Mouse (Mus musculus): Measurements from ENCODE around the gene Ndufaf1. TPM values are rescaled to one million over a fixed set of nuclear protein-coding genes. Genes with fewer than 3 reads are reported as not detected.

The Ndufaf1 gene
- 44.6 and 52.0 TPM in 2 replicates for polyA plus RNA-seq (2015; fragmentation: Nextera tagmentation; extraction: Ambion mirVana)

DNA sequence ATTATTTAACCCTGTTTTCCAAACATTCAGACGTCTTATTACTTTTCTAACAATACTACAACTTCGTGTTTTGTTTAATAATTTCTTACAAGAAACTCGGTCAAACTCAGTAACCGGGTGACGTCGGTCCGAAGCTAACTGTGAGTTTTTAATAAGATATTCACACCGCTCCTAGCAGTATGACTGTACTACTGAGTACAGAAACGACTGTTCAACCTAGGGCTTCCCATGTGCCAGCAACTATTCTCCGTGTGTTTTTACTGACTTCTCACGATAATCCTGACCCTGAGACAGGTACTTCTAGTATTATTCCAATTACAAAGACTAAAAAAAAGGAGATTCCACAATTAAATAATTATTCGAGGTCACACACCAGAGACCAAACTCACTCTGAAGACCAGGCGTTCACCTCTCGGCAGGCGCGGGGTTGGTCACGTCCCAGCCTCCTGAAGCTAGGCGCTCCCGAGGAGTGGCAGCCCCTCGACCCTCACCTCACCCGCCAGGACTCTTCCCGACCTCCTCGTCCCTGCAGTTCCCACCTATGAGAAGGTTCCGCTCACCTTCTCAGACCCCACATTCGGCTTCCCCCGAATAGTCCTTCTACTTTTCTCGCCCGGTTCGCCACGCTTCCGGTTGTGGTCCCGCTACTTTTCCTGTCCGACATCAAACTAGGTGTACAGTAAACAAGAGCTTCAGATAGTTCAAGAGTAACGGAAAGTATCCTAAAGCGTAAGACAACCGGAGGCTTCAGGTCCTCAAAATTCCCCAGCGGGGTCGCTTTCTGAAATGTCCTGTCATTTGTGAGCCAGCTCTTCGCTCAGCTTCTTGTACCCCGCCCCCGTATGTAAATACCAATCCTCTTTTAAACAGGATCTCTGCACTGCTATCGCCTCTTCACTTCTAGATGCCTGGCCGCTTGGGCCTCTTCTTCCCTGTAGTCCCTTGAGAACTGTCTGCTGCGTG lies at the start of gene Ndufaf1:
Gene Ndufaf1 (minus strand): TSS at position 608 of the 963 bp plus-strand sequence.
- Histone ChIP-seq H3K4me1 (replicated peaks) (peaks cover 15% of the 10 kb centered on the region), H3K9ac (peak within 1 kb of the TSS; percentile 90), H3K9me3 (replicated peaks) (no peaks in the 10 kb centered on the region), H3K36me3 (peaks cover 25% of the 10 kb centered on the region), H3K27ac (peak within 1 kb of the TSS; percentile 69), H3K4me2 (peak within 1 kb of the TSS; percentile 73), H3K4me3 (replicated peaks) (peak within 1 kb of the TSS; percentile 79), H3K27me3 (no peaks in the 10 kb centered on the region)
- DNase-seq (peak; percentile 70), ATAC-seq (ENCODE audit: low read depth) (peak; percentile 87)
- 1% methylated on average over 44 of the region's 44 CpGs for WGBS (ENCODE audit: insufficient replicate concordance)

DNA sequence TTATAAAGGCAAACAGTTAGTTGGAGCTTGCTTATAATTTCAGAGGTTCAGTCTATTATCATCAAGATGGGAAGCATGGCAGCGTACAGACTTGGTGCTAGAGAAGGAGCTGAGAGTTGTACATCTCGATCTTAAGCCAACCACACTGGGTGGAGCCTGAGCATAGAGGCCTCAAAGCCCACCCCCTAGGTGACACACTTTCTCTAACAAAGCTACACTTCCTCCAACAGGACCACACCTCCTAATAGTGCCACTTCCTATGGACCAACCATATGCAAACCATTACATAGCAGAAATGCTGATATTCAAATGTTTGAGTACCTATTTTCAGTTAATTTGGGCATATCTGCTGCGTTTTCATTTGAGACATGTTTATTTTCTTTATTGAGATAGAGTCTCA lies 47.4 kb upstream of the Ndufaf1 start:
- DNase-seq (no peak), ATAC-seq (ENCODE audit: low read depth) (no peak)
- H3K27ac ChIP-seq = no peak overlapping the region
- H3K9me3 ChIP-seq (replicated peaks) = no peaks in the 10 kb centered on the region
- no peak overlapping the region for H3K4me3 ChIP-seq (replicated peaks)
- no peak overlapping the region for H3K9ac ChIP-seq
- WGBS (ENCODE audit: insufficient replicate concordance) = 70% methylated on average over 3 of the region's 3 CpGs
- H3K4me2 ChIP-seq = no peak overlapping the region
- peaks cover 67% of the 10 kb centered on the region for H3K36me3 ChIP-seq
- H3K27me3 ChIP-seq = no peaks in the 10 kb centered on the region
- peaks cover 7% of the 10 kb centered on the region for H3K4me1 ChIP-seq (replicated peaks)

DNA sequence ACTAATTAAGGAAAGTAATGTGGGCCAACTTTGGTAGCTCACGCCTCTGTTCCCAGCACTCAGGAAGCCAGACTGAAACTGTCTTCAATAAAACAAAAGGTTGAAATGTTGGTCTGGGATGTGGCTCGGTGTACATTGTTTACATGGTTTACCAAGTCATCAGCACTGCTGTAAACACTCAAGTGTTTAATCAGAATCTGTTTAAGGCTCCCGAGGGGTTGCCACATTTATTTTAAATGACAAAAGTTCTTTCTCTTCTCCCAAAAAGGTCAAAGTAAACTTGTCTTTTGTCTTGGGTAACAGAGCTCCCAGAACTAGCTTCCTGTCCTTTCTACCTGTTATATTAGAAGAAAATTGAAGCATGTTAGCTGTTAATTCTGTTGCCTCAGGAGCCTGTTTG lies 45.0 kb upstream of the Ndufaf1 start:
- Histone ChIP-seq H3K9ac (no peak overlapping the region), H3K27me3 (no peaks in the 10 kb centered on the region), H3K4me1 (replicated peaks) (no peaks in the 10 kb centered on the region), H3K27ac (no peak overlapping the region), H3K9me3 (replicated peaks) (no peaks in the 10 kb centered on the region), H3K36me3 (peaks cover 58% of the 10 kb centered on the region), H3K4me2 (no peak overlapping the region), H3K4me3 (replicated peaks) (no peak overlapping the region)
- no peak for DNase-seq
- no peak for ATAC-seq (ENCODE audit: low read depth)
- WGBS (ENCODE audit: insufficient replicate concordance) = 72% methylated on average over 3 of the region's 3 CpGs

DNA sequence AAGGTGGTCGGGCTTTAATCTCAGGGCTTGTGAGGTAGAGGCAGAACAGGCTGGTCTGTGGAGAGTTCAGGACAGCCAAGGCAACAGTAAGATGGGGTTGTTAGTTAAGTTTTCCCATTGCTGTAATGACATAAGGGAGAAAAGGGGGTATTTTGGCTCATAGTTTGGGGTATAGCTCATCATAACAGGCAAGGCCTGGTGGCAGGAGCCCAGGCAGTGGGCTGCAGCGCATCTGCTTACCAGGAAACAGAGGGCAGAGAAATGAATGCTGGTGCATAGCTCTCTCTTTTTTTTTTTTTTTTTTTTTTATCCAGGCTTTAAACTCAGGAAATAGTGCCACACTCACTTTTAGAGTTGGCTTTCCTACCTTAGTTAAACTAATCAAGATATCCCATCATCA lies 40.5 kb upstream of the Ndufaf1 start:
- H3K4me2 ChIP-seq = no peak overlapping the region
- no peaks in the 10 kb centered on the region; the same call in 1 of the 2 replicates for H3K4me1 ChIP-seq (replicated peaks)
- no peak overlapping the region for H3K4me3 ChIP-seq (replicated peaks)
- ATAC-seq (ENCODE audit: low read depth) (no peak), DNase-seq (no peak)
- H3K27me3 ChIP-seq = no peaks in the 10 kb centered on the region
- 82% methylated on average over 2 of the region's 2 CpGs for WGBS (ENCODE audit: insufficient replicate concordance)
- no peaks in the 10 kb centered on the region for H3K9me3 ChIP-seq (replicated peaks)
- no peak overlapping the region for H3K9ac ChIP-seq
- peaks cover 29% of the 10 kb centered on the region for H3K36me3 ChIP-seq
- no peak overlapping the region for H3K27ac ChIP-seq

DNA sequence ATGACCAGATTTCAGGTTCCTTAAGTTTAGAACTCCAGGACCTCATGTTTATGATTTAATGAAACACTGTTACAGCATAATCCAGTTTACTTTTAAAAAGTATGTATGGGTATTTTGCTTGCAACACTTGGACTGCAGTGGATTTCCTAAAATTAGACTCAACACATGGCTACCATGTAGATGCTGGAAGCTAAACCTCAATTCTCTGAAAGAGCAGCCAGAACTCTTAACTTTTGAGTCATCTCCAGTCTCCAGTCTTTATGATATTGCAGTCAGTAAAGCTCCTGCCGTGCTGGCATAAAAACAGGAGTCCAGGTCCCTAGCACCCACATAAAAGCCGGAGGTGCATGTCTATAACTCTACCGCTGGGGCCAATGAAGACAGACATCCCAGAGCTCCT lies 37.3 kb upstream of the Ndufaf1 start:
- WGBS (ENCODE audit: insufficient replicate concordance) = 88% methylated on average over 3 of the region's 3 CpGs
- ATAC-seq (ENCODE audit: low read depth) (no peak), DNase-seq (no peak)
- Histone ChIP-seq H3K27me3 (no peaks in the 10 kb centered on the region), H3K4me1 (replicated peaks) (no peaks in the 10 kb centered on the region; the same call in 1 of the 2 replicates), H3K9me3 (replicated peaks) (no peaks in the 10 kb centered on the region), H3K4me3 (replicated peaks) (no peak overlapping the region), H3K27ac (no peak overlapping the region), H3K36me3 (peaks cover 16% of the 10 kb centered on the region; the same call in 1 of the 2 replicates), H3K4me2 (no peak overlapping the region), H3K9ac (no peak overlapping the region)

DNA sequence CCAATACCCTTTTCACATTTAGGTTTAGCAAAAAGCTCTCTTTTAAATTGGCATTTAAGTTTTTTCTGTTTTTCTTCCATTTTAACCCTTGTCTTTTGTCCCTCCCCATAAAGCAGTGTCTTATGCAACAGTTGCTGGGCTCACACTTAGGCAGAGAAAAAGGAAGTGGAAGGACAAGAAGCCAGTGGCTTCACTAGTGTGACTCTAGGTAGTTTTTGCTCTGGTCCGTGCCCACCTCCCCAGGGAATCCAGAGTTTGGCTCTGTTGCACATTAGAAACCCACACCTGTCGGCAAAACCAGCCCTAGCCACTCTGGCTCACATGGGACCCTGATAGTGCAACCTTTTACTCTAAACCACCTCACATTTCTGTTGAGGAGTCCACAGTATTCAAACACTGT lies 35.8 kb upstream of the Ndufaf1 start:
- 61% methylated on average over 2 of the region's 2 CpGs for WGBS (ENCODE audit: insufficient replicate concordance)
- Histone ChIP-seq H3K9me3 (replicated peaks) (no peaks in the 10 kb centered on the region), H3K4me2 (no peak overlapping the region), H3K9ac (no peak overlapping the region), H3K36me3 (peaks cover 14% of the 10 kb centered on the region), H3K27me3 (no peaks in the 10 kb centered on the region), H3K27ac (no peak overlapping the region), H3K4me3 (replicated peaks) (no peak overlapping the region), H3K4me1 (replicated peaks) (no peaks in the 10 kb centered on the region; the same call in 1 of the 2 replicates)
- ATAC-seq (ENCODE audit: low read depth) (no peak), DNase-seq (no peak)

DNA sequence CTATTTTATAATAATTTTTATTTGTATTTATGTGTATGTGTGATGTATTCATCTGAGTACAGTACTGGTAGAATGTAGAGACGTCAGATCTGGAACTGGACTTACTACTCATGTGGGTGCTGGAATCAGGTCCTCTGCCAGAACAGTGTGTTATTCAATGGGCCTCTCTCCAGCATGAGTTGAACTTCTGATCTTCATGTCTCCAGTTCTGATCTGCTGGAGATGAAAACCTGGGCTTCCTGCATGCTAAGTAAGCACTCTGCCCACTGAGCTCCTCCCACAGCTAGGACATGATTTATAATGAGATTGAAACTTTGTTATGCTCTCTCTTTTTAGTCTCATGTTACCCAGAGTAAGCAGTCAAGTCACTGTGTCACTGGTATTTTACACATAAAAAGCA lies 33.5 kb upstream of the Ndufaf1 start:
- H3K4me3 ChIP-seq (replicated peaks) = no peak overlapping the region
- no peak overlapping the region for H3K4me2 ChIP-seq
- WGBS (ENCODE audit: insufficient replicate concordance) = 66% methylated on average over 1 of the region's 1 CpGs
- no peak overlapping the region for H3K27ac ChIP-seq
- H3K9me3 ChIP-seq (replicated peaks) = no peaks in the 10 kb centered on the region
- ATAC-seq (ENCODE audit: low read depth) (no peak), DNase-seq (no peak)
- peaks cover 20% of the 10 kb centered on the region for H3K36me3 ChIP-seq
- H3K9ac ChIP-seq = no peak overlapping the region
- no peaks in the 10 kb centered on the region for H3K27me3 ChIP-seq
- H3K4me1 ChIP-seq (replicated peaks) = no peaks in the 10 kb centered on the region; the same call in 1 of the 2 replicates

DNA sequence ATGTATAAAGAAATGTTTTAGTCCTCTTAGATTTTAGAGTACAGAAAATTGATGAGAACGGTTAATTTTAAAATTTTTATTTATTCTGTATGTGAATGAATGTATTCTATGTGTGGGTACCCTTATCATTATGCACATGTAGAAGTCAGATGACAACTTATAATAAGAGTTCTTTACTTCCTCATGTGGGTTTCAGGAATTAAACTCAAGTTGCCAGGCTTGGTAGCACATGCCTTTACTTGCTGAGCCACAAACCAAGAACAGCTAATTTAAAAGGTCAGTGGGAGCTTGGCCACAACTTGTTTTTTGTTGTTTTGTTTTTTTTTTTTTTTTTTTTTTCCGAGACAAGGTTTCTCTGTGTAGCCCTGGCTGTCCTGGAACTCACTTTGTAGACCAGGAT lies 32.2 kb upstream of the Ndufaf1 start:
- DNase-seq (no peak), ATAC-seq (ENCODE audit: low read depth) (no peak)
- Histone ChIP-seq H3K4me1 (replicated peaks) (no peaks in the 10 kb centered on the region; the same call in 1 of the 2 replicates), H3K4me3 (replicated peaks) (no peak overlapping the region), H3K27ac (no peak overlapping the region), H3K27me3 (no peaks in the 10 kb centered on the region), H3K4me2 (no peak overlapping the region), H3K36me3 (peaks cover 15% of the 10 kb centered on the region), H3K9me3 (replicated peaks) (no peaks in the 10 kb centered on the region), H3K9ac (no peak overlapping the region)
- 77% methylated on average over 2 of the region's 2 CpGs for WGBS (ENCODE audit: insufficient replicate concordance)

DNA sequence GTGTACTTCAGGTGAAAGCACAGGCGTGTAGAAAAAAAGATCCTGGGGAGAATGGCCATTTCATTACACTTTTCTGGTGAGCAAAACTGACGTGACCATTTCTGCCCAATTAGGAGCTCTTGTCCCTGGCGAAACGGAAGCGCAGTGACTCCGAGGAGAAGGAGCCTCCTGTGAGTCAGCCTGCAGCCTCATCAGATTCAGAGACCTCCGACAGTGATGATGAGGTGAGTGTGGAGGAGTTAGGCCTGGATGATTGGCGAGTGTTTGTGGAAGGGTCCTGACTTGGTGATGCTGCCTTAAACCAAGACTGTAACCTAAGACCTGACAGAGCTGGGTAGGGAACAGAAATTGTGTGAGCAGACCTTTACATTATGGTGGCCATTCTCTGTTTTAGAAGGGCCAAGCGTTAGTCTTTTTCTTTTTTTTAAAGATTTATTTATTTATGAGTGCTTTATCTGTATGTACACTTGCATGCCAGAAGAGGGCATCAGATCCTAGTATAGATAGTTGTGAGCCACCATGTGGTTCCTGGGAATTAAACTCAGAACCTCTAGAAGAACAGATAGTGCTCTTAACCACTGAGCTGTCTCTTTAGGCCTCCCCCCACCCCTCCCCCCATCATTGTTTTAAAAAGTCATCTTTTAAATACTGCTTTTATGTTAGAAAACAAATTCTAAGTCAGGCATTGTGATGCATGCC lies 29.5 kb upstream of the Ndufaf1 start:
- WGBS (ENCODE audit: insufficient replicate concordance) = 74% methylated on average over 9 of the region's 9 CpGs
- H3K27ac ChIP-seq = no peak overlapping the region
- no peaks in the 10 kb centered on the region for H3K9me3 ChIP-seq (replicated peaks)
- no peak overlapping the region for H3K9ac ChIP-seq
- no peak overlapping the region for H3K4me3 ChIP-seq (replicated peaks)
- ATAC-seq (ENCODE audit: low read depth) (no peak), DNase-seq (no peak)
- peaks cover 17% of the 10 kb centered on the region for H3K36me3 ChIP-seq
- no peaks in the 10 kb centered on the region for H3K27me3 ChIP-seq
- no peaks in the 10 kb centered on the region for H3K4me1 ChIP-seq (replicated peaks)
- H3K4me2 ChIP-seq = no peak overlapping the region

DNA sequence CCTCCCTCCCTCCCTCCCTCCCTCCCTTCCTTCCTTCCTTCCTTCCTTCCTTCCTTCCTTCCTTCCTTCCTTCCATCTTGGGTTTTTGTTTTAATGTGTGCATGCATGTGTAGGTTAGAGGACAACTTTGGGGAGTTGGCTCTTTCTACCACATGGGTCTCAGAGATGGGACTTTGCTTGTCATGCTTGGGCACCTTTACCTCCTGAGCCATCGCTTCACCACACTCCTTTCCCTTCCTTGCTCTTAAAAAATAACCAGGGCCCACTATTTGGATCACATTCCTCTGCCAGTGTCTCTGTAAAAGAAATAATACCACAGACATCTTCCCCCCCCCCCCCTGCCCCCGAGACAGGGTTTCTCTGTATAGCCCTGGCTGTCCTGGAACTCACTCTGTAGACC lies 21.1 kb upstream of the Ndufaf1 start:
- Histone ChIP-seq H3K9ac (no peak overlapping the region), H3K27ac (no peak overlapping the region), H3K4me1 (replicated peaks) (no peaks in the 10 kb centered on the region), H3K4me2 (no peak overlapping the region), H3K9me3 (replicated peaks) (0 out of 2 replicates have a peak, but pooled peaks cover 3% of the 10 kb centered on the region), H3K4me3 (replicated peaks) (no peak overlapping the region), H3K36me3 (peaks cover 22% of the 10 kb centered on the region), H3K27me3 (no peaks in the 10 kb centered on the region)
- ATAC-seq (ENCODE audit: low read depth) = no peak
- no peak for DNase-seq
- WGBS (ENCODE audit: insufficient replicate concordance) = 95% methylated on average over 2 of the region's 2 CpGs

DNA sequence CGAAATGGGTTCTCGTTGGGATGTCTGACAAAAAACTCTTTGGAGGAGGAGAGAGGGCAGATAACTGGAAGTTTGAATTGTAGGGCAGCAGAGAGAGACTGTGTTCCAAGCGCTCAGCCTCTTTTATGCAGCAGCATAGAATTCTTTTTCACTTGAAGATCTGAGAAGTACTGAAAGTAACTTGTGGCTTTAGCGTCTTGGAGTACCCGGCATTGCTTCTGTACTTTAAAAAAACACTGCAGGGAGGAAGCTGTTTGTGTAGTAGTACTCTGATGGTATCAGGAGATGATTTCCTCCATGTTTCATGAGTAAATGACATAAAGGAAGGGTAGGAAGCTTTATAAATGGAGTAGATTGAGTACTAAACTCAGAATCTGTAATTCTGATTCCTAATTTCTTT lies 13.2 kb upstream of the Ndufaf1 start:
- H3K27ac ChIP-seq = peak overlapping the region; percentile 89
- no peaks in the 10 kb centered on the region for H3K27me3 ChIP-seq
- H3K9ac ChIP-seq = peak overlapping the region; percentile 98
- H3K4me1 ChIP-seq (replicated peaks) = peaks cover 27% of the 10 kb centered on the region
- H3K36me3 ChIP-seq = 0 out of 2 replicates have a peak, but pooled peaks cover 3% of the 10 kb centered on the region
- peak overlapping the region; percentile 89 for H3K4me2 ChIP-seq
- H3K9me3 ChIP-seq (replicated peaks) = no peaks in the 10 kb centered on the region
- ATAC-seq (ENCODE audit: low read depth) = no peak
- DNase-seq = no peak
- H3K4me3 ChIP-seq (replicated peaks) = peak overlapping the region; percentile 92
- WGBS (ENCODE audit: insufficient replicate concordance) = 1% methylated on average over 5 of the region's 5 CpGs
